Mouse (Mus musculus): ENCODE measurements around the gene Fa2h.
A peak's percentile ranks its signal among the peaks of the same experiment; 100 is the strongest.

Gene Fa2h

GRCm38 (mm10) chr8:111393391-111394363 lies at the start of gene Fa2h:
Fa2h (minus strand) TSS chr8:111393824.
- DNase-seq (ENCODE audit: inconsistent age in 2 of 2, low spot score in 1 of 2): peak; percentile 86 to 92

GRCm38 (mm10) chr8:111439189-111439588 lies 45.6 kb upstream of the Fa2h start:
- DNase-seq (ENCODE audit: inconsistent age in 2 of 2, low spot score in 1 of 2): peak; percentile 69 to 94

GRCm38 (mm10) chr8:111435071-111435828 lies 41.6 kb upstream of the Fa2h start:
- DNase-seq (ENCODE audit: inconsistent age in 2 of 2, low spot score in 1 of 2): peak; percentile 46 to 87

GRCm38 (mm10) chr8:111424646-111425045 lies 31.0 kb upstream of the Fa2h start:
- DNase-seq (ENCODE audit: inconsistent age in 2 of 2, low spot score in 1 of 2): no peak

GRCm38 (mm10) chr8:111424181-111424580 lies 30.6 kb upstream of the Fa2h start:
- peak in 1 of 2 experiments; percentile 71 for DNase-seq (ENCODE audit: inconsistent age in 2 of 2, low spot score in 1 of 2)

- DNase-seq (ENCODE audit: inconsistent age in 2 of 2, low spot score in 1 of 2): no peak
Observed at GRCm38 (mm10) chr8:111422614-111423013, 29.0 kb upstream of the Fa2h start.

GRCm38 (mm10) chr8:111419171-111419570 lies 25.5 kb upstream of the Fa2h start:
- DNase-seq (ENCODE audit: inconsistent age in 2 of 2, low spot score in 1 of 2): no peak

- DNase-seq (ENCODE audit: inconsistent age in 2 of 2, low spot score in 1 of 2): peak; percentile 11 to 70
Observed at GRCm38 (mm10) chr8:111418601-111419000, 25.0 kb upstream of the Fa2h start.

- no peak for DNase-seq (ENCODE audit: inconsistent age in 2 of 2, low spot score in 1 of 2)
Observed at GRCm38 (mm10) chr8:111417222-111417621, 23.6 kb upstream of the Fa2h start.

GRCm38 (mm10) chr8:111403391-111403790 lies 9.8 kb upstream of the Fa2h start:
- DNase-seq (ENCODE audit: inconsistent age in 2 of 2, low spot score in 1 of 2): peak in 1 of 2 experiments; percentile 63

GRCm38 (mm10) chr8:111391268-111391667 lies 2.4 kb downstream of the Fa2h start:
- DNase-seq (ENCODE audit: inconsistent age in 2 of 2, low spot score in 1 of 2): no peak

- DNase-seq (ENCODE audit: inconsistent age in 2 of 2, low spot score in 1 of 2): no peak
Observed at GRCm38 (mm10) chr8:111390837-111391236, 2.8 kb downstream of the Fa2h start.

- no peak for DNase-seq (ENCODE audit: inconsistent age in 2 of 2, low spot score in 1 of 2)
Observed at GRCm38 (mm10) chr8:111389581-111389980, 4.0 kb downstream of the Fa2h start.

GRCm38 (mm10) chr8:111385915-111386314 lies 7.7 kb downstream of the Fa2h start:
- DNase-seq (ENCODE audit: inconsistent age in 2 of 2, low spot score in 1 of 2): peak in 1 of 2 experiments; percentile 50

- DNase-seq (ENCODE audit: inconsistent age in 2 of 2, low spot score in 1 of 2): no peak
Observed at GRCm38 (mm10) chr8:111384628-111385027, 9.0 kb downstream of the Fa2h start.

GRCm38 (mm10) chr8:111375192-111375591 lies 18.4 kb downstream of the Fa2h start:
- no peak for DNase-seq (ENCODE audit: inconsistent age in 2 of 2, low spot score in 1 of 2)

GRCm38 (mm10) chr8:111369711-111370110 lies 23.9 kb downstream of the Fa2h start:
- no peak for DNase-seq (ENCODE audit: inconsistent age in 2 of 2, low spot score in 1 of 2)

- no peak for DNase-seq (ENCODE audit: inconsistent age in 2 of 2, low spot score in 1 of 2)
Observed at GRCm38 (mm10) chr8:111367350-111367749, 26.3 kb downstream of the Fa2h start.

- DNase-seq (ENCODE audit: inconsistent age in 2 of 2, low spot score in 1 of 2): peak; percentile 19 to 65
Observed at GRCm38 (mm10) chr8:111366610-111367234, 26.9 kb downstream of the Fa2h start.

GRCm38 (mm10) chr8:111363489-111363888 lies 30.1 kb downstream of the Fa2h start:
- DNase-seq (ENCODE audit: inconsistent age in 2 of 2, low spot score in 1 of 2): no peak

GRCm38 (mm10) chr8:111360579-111361209 lies 32.9 kb downstream of the Fa2h start:
- DNase-seq (ENCODE audit: inconsistent age in 2 of 2, low spot score in 1 of 2): no peak

Data from adrenal gland, adult (tissue).